Mouse (Mus musculus) left cerebral cortex, postnatal 25 days (tissue): Measurements from ENCODE around the gene Dlx2. TPM values are rescaled to one million over a fixed set of nuclear protein-coding genes. Genes with fewer than 3 reads are reported as not detected.
A peak's percentile ranks its signal among the peaks of the same experiment; 100 is the strongest.

ENCODE experiments used
- DNase-seq, 2 experiments: peaks; one replicate each; pipeline ENCODE4 v3.0.0; 2022; ENCODE audit warnings: low spot score in 2 of 2, mixed read lengths in 1 of 2
- intact Hi-C: fragments of 180-260 bp; cut with DNase I; formaldehyde crosslinking; loops from one replicate; pipeline ENCODE4 v1.15.1; 2025
- total RNA-seq, 2 experiments: library from RNA; stranded (reverse); gene quantifications; 2 replicates each; pipeline ENCODE4 v1.2.3; 2021

Gene Dlx2
- total RNA-seq, 2 experiments from 2014 or later, result 5.3 to 5.4 TPM

GRCm38 (mm10) chr2:71523431-71523830 is 23.1 kb downstream of the Dlx2 start:
- DNase-seq, result no peak
- intact Hi-C loops, result no loop called here

- intact Hi-C loops, result no loop called here
- DNase-seq, result no peak
These were observed 23.7 kb downstream of the Dlx2 start for GRCm38 (mm10) chr2:71522871-71523270.

DNA sequence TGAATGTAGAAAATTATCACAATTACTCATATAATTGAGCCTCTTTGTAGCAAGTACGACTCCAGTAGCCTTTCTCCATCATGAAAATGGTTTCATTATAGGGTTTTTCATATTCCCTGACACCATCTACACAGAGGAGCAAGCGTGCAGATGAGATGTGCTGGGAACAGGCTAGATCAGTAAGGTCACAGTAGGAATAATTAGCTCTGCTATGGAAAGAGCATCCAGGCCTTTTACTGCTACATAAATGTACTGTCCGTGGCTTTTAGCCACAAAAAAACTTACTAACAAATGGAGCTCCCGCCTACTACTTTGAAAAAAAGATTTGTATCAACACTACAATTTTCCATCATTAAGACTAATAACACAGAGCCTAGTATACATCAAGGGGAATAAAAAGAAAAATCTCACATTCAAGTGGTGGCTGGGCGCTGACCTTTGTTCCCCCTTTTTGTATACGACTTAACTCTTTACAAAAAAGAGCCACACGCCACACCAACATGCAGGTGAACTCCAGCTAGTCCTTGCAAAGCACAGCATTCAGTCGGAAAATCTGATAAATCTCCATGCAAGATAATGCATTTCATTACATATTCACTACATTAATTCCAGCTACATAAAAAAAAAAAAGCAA is 29.0 kb downstream of the Dlx2 start:
- intact Hi-C loops, result no loop called here
- DNase-seq, result no peak

- DNase-seq, result no peak
- intact Hi-C loops, result no loop called here
These were observed 29.6 kb downstream of the Dlx2 start for GRCm38 (mm10) chr2:71516995-71517394.

GRCm38 (mm10) chr2:71512326-71512725 is 34.2 kb downstream of the Dlx2 start:
- intact Hi-C loops, result no loop called here
- DNase-seq, result no peak

DNA sequence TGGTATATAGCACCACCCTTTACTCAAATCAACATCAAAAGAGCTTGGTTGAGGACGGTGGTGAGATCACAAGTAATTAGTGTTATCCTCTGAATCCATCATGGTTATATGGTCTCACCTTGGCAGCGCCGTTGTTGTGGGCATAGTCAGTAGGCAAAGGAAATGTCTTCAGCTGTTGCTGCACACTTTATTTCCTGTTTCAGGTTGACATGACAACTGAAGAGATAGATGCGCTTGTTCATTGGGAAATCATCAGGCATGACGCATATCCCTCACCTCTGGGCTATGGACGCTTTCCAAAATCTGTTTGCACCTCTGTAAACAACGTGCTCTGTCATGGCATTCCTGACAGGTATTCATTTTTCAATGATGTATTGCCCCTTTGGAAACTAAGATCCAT is 35.3 kb downstream of the Dlx2 start:
- intact Hi-C loops, result no loop called here
- DNase-seq, result no peak

GRCm38 (mm10) chr2:71504852-71505251 is 41.7 kb downstream of the Dlx2 start:
- intact Hi-C loops, result no loop called here

GRCm38 (mm10) chr2:71499276-71500230 is 47.0 kb downstream of the Dlx2 start:
- no peak for DNase-seq
- intact Hi-C loops, result no loop called here

More at GRCm38 (mm10) chr2:71504852-71505251, 41.7 kb downstream of the Dlx2 start:
- DNase-seq, result no peak

GRCm38 (mm10) chr2:71497175-71497574 is 49.4 kb downstream of the Dlx2 start:
- DNase-seq, result no peak
- intact Hi-C loops, result no loop called here

GRCm38 (mm10) chr2:71494971-71495370 is 51.6 kb downstream of the Dlx2 start:
- peak in 1 of 2 experiments; percentile 14 for DNase-seq
- intact Hi-C loops, result no loop called here

DNA sequence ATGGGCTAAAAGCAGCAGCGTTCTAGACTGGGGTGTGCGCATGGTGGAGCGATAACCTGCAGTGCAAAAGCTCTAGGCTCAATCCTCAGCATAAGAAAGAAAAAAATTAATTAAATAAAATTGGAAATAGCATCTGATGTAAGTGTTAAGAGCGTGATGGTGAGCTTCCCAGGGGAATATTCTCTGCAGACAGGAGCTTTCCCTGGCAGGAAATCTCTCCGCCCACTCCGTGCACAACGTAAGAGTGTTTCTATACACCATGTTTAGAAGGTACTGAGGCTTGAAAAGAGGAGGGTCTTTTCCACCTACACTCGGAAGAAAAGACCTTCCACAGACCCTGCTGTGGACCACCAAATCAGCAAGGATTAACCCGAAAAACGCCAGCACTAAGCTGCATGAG is 52.1 kb downstream of the Dlx2 start:
- intact Hi-C loops, result no loop called here
- DNase-seq, result peak; percentile 24 to 59

Other genes starting within 250 kb of the Dlx2 start
- 100 to 1,000 TPM; 147 to 160 TPM for gene Slc25a12, start 179.0 kb downstream of the Dlx2 start, total RNA-seq
- gene Hat1, start 157.8 kb downstream of the Dlx2 start, total RNA-seq, result 10 to 100 TPM; 16.8 to 18.1 TPM
- 10 to 100 TPM; 14.8 to 18.9 TPM for gene Metap1d, start 93.5 kb downstream of the Dlx2 start, total RNA-seq
- 10 to 100 TPM; 15.9 to 19.9 TPM for gene Dlx1, start 18.6 kb downstream of the Dlx2 start, total RNA-seq
- gene Itga6, start 198.9 kb upstream of the Dlx2 start, total RNA-seq, result 10 to 100 TPM; 25.5 to 27.6 TPM